Mouse (Mus musculus) urinary bladder, adult 2 months (tissue): ENCODE measurements around the gene Itprip. TPM values are rescaled to one million over a fixed set of nuclear protein-coding genes. Genes with fewer than 3 reads are reported as not detected.

Experiments used
- DNase-seq: peaks from one replicate; pipeline ENCODE4 v3.0.0; 2022; ENCODE audit warnings: low spot score
- polyA plus RNA-seq: library from polyadenylated mRNA; depleted of rRNA; stranded (reverse); fragments of >200 nt; gene quantifications from 2 replicates; pipeline ENCODE4 v1.2.3, GENCODE M21; 2012

The Itprip gene
- polyA plus RNA-seq, 1 experiment, result 6.3 TPM

- no peak for DNase-seq
Observed at GRCm38 (mm10) chr19:47915251-47915650, 3.8 kb downstream of the Itprip start.

DNA sequence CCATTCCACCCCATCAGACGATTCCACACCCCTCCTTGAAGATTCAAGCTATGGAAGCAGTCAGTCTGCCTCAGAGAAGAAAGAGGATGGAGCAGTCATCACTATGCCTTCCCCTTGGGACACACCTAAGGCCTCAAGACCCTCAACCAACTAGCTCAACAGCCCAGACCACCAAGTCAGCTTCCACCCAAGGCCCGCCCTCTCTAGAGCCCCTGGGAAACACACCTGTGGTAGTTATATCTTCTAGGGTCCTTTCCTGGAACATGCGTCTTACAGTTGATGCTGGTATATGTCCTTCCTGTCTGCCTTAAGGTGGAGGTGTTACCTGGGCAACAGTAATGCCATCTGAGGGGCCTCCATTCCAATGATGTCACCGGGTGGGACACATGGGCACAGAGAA, 4.9 kb downstream of the Itprip start:
- DNase-seq, result no peak

- no peak for DNase-seq
Observed at GRCm38 (mm10) chr19:47913344-47913743, 5.8 kb downstream of the Itprip start.

- no peak for DNase-seq
Observed at GRCm38 (mm10) chr19:47910751-47911150, 8.3 kb downstream of the Itprip start.

GRCm38 (mm10) chr19:47910117-47910618, 8.9 kb downstream of the Itprip start:
- no peak for DNase-seq

DNA sequence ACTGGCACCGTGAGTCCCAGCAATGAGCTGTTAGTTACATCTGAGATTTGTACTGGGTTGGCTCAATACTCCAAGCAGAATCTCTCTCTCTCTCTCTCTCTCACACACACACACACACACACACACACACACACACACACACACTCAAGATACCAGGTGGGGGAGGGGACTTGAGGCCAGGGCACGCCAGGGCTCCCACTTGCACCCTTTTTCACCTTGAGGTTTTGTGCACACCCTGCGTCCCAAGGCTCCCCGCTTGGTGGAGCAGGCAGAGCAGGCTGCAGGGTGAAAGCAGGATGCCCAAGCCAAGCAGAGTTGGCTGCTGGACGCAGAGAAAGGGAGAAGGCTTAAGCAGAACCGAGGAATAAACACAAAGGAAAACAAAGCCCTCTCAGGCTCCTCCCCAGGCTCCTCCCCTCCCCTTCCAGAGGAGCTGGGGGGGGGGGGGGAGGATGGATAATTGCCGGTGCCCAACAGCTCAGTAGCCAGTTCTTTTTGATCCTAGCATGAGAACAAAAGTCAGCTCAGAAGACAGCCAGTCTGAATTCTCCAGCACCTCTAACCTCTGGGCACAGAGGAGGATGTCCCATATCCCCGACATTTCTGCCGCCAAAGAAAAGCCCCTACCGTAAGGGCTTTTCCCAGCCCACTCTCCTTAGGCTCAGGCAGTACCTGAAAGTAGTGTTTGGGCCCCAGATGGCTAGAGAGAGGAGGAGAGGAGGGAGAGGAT, 9.5 kb downstream of the Itprip start:
- no peak for DNase-seq

DNA sequence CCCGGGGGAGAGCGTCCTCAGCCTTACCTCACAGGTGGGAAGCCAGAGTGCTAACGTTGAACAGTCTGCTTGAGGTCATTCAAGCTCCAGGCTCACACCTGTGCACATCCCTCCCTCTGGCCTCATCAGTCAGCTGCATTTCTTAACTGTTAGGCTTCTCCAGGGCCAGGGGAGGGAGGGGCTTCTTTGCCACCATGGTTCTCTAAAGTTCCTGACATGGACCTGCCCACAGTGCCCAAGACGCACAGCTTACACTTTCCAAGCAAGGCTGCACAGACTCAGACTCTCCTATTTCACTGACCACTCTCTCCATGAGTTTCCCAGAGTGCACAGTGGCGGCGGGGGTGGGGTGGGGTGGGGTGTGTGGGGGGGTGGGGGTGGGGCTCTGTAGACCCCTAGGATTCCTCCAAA, 10.1 kb downstream of the Itprip start:
- DNase-seq, result no peak

DNA sequence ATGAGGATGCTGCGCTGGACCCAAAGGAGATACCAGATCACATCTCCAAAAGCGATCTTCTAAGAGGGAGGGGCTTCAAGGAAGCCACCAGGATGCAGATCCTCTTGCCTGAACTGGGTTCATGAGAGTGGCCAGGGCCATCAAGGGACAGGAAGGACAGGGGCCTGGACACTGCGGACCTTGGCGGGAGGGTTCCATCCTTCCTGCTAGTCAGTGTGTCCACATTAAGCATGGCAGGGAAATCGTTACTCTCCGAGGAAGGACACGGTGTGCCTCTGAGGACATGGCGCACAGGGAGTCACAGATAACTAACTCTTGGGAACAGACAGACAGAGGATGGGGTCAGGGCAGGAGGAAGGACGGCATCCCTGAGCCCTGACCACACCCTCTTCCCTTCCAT, 11.5 kb downstream of the Itprip start:
- no peak for DNase-seq

DNA sequence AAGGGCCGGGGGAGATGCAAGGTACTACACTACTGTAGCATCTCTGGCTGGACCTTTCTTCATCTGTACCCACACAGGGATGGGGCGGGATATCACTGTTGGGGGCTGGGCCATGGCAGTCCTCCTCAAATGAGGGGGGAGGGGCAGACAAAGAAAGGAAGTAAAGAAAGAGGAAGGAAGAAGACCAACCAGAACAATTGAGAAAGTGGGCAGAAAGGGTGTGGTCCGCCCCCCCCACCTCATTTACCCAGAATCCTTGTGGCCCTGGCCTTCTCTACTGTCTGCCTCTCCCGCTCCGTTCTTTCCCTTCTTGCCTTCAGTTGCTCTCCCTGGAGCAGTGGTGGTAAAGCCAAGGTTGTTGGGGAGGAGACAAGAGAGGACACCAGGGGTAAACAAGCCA, 13.5 kb downstream of the Itprip start:
- DNase-seq, result no peak

- no peak for DNase-seq
Observed at GRCm38 (mm10) chr19:47905081-47905480, 14.0 kb downstream of the Itprip start.

GRCm38 (mm10) chr19:47903679-47904078, 15.4 kb downstream of the Itprip start:
- no peak for DNase-seq

DNA sequence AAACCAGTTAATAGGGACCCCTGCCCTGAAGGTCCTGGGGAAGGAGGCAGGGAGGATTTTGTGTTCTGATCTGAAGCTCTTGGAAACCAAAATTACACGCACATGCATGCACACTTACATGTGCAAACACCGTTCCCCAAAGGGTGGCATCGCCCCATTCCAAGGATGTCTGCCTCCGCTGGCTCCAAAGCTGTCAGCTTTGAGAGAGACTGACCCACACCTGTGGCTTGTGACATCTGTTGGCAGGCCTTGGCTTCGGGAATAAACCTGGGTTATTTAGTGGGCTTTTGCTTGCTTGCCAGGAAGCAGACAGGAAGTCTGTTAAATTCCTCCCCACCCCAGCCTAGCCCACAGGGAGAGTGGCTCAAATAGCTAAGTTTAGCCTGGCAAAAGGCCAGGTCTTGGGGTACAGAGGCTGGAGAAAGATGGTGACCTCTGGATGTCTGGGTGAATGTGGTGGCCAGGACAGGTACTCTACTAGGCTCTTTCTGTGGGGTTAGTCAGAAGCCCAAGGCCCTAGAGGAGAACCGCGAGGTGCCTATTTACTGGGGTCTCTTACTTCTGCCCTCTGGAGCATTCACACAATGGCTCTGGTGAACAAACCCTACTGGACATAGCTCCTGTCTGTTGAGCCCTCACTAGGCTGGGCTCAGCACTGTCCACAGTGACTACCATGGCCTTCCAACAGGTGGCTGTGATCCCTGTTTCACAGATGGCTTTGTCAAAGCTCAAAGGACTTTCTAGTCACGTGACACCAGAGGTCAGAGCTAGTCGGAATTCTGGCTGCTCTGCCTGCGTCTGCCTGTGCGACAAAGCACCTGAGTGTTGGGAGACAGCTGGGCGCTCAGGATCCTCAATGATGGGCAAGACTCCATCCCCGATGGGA, 16.5 kb downstream of the Itprip start:
- no peak for DNase-seq

- no peak for DNase-seq
Observed at GRCm38 (mm10) chr19:47900558-47900957, 18.5 kb downstream of the Itprip start.

DNA sequence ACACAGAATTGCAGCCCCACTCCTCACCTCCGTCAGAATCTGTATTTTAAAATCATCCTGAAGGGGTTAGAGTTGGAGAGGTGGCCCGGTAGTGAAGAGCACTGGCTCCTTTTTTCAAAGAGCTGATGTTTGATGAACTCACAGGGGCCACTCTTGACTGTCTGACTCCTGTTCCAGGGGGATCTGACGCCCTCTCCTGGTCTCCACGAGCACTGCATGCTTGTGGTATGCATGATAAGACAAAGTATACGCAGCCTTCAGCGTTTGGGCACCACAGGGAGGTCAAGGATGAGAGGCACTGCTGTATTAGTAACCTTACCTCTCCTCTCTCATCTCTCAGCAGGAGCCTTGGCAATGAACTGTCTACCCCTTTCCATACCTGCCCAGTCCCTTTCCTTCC, 19.1 kb downstream of the Itprip start:
- DNase-seq, result no peak

DNA sequence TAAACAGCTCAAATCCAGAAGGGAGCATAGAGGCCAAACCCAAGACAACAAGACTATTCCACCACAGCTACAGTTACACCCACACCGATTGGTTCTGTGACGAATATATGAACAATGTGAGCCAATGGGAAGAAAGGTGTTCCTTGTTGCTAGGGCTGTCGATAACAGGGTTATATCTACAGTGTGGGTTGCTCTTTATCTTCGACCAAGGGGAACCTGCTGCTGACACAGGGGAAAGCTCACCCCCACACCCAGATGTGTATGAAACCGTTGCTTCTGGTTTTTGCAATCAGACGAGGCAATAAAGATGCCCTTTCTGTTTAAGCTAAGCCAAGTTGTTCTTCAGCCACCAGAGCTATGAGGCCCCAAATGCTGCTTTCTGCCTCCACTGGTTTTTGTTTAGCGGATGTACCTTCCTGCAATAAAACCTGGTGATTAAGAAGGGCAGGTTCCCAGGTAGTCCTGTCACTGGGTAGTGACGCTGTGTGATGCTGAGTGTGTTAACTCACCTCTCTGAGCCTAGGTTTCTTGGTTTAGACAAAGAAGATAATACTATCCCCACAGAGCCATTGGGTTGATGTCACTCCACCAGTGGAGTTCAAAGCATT, 20.5 kb downstream of the Itprip start:
- no peak for DNase-seq

DNA sequence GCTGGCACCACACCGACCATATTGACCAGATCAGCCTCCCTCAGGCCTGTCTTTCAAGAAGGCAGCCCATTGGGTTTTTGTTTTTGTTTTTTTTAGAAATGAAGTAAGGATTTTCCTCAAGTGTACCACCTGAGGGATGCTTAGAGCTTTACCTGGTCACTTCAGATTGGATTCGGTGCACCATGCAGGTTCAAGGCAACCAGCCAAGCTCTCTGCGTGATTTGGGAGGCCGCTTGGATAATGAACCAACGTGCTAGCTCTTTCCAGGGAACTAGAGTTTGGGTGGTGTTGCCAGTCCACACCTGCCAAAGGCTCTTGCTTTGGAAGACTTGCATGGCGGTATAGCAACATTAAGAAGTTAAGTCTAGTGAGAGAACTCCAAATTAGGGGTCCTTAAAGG, 26.0 kb downstream of the Itprip start:
- no peak for DNase-seq

- DNase-seq, result no peak
Observed at GRCm38 (mm10) chr19:47891562-47892312, 27.4 kb downstream of the Itprip start.

DNA sequence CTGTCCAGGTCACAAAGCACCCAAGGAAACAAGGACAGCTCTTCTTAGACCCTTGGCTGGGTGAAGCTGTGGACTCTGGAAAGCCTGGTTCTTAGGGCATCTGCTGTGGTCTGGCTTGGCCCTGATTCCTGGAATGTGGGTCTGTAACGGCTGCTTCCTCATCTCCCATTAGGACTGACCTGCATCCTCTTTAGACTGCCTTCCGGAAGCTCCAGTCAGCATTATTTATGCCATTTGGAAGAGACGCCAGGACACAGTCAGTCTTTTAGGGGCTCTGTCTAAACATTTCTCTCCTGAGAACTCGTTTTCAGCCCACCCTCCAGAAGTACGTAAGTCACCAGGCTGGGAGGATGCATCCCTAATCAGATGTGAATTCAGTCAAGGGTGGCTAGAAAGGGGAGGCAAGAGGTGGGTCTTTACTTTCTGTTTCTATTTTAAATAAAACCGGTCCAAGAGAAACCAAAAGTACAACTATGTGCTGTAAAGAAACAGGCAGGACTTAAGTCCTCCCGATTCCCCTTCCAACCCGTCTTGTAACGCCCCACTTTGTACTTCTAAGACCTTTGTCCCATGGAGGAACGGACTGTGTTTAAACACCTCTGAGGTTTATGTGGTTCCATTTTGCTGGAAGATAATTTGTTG, 28.5 kb downstream of the Itprip start:
- no peak for DNase-seq

DNA sequence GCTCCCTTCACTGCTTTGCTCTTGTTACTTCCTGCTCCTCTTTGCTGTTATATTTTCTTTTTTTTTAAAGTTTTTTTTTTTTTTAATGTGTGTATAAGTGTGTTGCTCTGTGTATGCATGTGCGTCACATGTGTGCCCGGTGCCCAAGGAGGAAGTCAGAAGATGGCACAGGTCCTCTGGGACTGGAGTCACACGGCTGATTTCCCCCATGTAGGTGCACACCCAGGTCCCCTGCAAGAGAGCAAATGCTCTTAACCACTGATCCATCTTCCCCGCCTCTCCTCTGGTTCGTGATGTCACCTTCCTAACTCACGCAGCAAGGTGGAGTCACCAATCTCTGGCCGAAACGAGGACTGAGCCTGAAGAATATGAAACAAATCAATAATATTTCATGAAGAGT, 31.1 kb downstream of the Itprip start:
- no peak for DNase-seq

GRCm38 (mm10) chr19:47887417-47887816, 31.7 kb downstream of the Itprip start:
- no peak for DNase-seq

DNA sequence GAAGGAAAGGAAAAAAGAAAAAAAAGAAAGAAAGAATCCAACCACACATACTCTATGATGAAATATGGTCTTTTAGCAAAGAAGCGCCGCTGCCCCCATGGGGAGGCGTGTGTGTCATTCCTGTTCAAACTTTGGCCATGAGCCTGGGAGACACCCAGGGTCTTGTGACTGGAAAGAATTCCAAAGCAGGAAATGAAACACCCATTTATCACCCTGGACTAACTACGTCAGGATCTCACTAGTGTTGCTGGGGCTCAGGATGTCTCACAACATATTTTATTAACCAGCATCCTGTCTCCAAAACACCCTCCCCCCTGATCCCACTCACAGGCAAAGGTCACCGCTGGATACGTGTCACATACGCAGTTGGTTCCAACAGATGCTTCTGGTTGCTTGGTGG, 32.5 kb downstream of the Itprip start:
- DNase-seq, result no peak
